Mouse (Mus musculus) layer of hippocampus, adult 9-10 months (tissue): Measurements from ENCODE around the gene Lrp10.

Source experiments
- DNase-seq: peaks from one replicate; pipeline ENCODE4 v3.0.0; 2022; ENCODE audit warnings: low spot score

Gene Lrp10

DNA sequence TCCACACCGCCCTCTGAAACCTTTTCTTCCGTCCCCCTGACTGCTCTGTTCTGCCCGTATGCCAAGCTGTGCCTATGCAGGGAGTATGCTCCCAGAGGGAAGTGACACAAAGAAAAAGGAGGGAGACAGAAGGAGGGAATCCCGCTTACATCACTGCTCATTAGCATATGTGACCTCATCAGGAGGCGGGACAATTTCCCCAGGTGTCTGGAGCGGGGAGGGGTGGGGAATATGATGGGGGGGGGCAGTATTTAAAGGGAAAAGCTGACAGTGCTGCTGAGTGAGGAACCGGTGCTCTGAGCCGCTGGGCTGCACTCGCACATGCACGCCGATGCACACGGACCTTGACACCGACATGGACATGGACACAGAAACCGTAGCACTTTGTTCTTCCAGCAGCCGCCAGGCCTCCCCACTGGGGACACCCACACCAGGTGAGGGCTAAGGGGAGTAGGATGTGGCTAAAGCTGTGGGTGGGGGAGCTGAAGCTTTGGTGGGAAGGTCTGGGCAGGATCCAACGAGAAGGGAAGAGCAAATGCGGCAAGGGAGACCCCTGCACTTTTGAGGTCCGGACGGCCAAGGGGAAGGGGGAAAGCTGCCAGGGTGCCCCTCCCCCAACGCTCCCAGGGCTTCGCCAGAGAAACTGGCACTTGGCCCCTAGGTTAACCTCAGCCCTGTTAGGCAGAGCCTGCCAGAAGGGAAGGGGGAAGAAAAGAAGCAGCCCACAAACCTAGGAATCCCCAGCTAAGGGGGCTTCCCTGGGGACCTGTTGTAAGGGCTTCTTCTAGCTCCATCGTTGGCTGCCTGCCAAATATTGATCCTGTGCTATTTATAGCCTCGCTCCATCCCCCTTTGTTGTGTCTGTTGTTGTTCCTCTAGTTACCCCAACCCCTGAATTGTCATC lies 12.3 kb downstream of the Lrp10 start, which contains the start of gene Rem2:
Rem2 (plus strand) TSS at position 160 of the 904 bp plus-strand sequence.
- no peak for DNase-seq

DNA sequence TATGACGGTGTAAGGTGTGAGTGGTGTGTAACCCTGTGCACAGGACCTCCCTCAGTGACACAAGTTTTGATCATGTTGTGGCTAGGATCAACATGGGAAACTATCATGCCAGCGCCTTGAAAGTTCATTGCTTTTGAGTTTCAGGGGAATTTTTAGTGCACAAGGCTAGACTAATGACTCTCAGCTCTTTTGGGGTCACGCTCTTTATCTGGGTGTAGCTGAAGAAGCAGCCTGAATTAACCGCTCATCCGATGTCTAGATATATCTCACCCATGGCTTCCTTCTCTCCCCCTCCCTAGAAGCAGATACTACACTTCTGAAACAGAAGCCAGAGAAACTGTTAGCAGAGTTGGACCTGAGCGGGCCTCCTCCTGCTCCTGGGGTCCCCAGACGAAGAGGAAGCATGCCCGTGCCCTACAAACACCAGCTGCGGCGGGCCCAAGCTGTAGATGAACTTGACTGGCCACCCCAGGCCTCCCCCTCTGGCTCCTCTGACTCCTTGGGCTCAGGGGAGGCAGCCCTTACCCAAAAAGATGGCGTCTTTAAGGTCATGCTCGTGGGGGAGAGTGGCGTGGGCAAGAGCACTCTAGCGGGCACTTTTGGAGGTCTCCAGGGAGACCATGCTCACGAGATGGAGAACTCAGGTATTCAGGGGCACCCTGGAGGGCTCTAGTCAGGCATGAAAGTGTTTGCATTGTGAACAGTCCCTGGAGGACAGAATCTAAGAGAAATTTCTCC lies 13.4 kb downstream of the Lrp10 start:
- DNase-seq = no peak

DNA sequence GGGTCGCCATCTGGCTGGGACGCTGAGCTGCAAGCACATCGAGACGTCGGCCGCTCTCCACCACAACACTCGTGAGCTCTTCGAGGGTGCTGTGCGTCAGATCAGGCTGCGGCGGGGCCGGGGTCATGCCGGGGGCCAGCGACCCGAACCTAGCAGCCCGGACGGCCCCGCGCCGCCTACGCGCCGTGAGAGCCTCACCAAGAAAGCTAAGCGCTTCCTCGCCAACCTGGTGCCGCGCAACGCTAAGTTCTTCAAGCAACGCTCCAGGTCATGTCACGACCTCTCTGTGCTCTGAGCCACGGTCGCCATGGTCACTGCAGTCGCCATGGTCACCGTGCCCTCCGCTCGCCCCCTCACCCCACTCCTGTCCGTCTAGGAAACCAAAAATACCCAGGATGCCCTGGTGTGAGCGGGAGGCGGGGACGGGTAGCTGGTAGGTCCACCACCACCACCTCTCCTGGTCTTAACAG lies 15.5 kb downstream of the Lrp10 start:
- DNase-seq = no peak

DNA sequence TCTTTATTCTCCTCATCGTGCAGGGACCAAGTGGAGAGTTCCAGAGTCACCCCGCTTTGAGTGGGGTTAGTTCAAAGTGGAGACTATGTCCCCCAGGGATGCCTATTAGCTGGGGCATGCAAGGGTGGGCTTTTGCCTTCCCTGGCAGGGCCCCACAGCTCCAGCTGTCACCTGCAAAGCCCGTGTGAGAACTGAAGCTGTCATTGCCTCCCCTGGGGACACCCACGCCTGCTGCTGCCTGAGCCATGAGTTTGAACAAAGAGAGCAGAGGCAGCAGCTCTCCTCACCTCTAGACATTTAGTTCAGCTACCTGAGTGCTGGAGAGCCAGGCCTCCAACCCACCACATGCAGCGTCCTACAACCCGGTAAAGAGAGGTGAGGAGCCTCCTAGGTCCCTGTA lies 16.7 kb downstream of the Lrp10 start:
- no peak for DNase-seq

DNA sequence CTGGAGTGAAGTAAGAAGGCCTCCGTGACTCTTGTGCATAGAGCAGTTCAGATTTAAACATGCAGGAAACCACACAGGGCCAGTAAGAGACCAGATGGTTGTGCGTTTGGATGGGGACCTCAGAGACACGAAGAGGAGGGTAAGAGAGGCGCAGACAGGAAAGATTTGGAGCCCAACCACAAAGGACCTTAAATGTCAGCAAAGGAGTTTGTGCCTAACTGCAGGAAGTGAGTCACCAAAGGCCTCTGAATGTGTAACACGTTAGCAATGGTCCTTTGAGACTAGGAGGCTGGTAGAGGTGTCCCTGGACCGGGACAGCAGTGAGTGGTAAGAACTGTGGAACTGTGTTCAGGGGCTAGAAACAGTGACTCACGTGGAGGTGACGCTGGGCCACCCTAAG lies 17.5 kb downstream of the Lrp10 start:
- no peak for DNase-seq

DNA sequence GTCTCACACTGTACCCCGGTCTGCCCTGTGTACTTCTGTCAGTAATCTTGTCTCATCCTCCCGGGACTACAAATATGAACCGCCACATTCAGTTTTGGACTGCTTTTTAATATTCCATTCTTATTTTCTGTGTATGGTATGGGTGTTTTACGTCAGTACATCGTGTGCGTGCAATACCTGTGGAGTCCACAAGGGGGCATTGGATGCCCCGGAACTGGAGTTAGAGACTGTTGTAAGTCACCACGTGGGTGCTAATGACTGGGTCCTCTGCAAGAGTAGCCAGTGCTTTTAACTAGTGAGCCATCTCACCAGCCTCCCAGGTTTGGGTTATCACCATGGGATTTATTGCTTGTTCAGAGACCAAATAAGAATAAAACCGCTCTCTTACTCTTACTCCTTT lies 18.6 kb downstream of the Lrp10 start:
- DNase-seq = no peak

DNA sequence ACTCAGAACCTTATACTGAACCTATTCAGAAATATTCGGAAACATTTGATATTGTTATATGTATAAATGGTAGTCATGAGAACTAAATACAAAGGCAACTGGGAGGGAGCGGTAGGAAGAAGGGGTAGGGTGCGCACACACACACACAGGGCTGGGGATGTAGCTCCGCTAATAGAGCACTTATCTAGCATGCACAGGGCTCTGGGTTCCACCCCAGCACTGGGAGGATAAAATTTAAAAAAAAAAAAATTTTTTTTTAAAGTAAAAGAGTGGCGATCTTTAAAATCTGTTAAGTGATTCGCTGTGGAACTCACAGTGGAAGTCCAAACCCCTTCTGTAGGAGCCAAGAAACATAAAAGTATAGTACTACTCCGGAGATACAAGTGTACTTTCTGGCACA lies 22.0 kb downstream of the Lrp10 start:
- DNase-seq = no peak

DNA sequence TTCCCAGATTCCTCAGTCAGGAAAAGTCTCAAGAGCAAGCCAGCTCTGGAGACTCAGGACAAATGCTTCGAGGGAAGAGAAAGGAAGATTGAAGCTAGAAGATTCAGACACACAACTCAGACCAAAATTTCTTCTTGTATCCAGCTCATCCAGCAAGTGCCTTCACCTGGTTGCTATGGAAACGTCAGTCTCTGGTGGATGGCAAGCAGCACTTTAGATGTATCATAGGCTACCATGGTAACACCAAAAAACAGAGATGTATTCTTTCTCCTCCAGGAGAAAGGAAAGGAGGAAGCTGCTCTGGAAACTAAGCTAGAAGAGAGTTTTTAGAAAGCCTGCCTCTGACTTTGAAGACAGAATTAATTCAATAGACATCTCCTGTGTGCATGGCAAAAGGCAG lies 23.8 kb downstream of the Lrp10 start:
- DNase-seq = no peak

DNA sequence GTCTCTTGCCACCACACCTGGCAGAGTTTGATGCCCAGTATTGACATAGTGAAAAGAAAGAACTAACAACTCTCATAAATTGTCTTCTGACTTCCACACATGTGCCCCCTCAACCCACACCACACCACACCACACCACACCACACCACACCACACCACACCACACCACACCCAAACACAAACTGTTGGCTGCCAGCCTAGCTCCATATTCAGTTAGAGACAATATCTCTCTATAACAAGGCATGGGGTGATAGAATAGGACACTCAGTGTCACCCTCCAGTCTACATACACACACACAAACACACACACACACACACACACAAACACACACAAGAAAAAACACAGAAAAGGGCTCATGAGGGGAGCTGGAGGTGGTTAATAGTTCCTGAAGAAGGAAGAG lies 24.4 kb downstream of the Lrp10 start:
- no peak for DNase-seq

DNA sequence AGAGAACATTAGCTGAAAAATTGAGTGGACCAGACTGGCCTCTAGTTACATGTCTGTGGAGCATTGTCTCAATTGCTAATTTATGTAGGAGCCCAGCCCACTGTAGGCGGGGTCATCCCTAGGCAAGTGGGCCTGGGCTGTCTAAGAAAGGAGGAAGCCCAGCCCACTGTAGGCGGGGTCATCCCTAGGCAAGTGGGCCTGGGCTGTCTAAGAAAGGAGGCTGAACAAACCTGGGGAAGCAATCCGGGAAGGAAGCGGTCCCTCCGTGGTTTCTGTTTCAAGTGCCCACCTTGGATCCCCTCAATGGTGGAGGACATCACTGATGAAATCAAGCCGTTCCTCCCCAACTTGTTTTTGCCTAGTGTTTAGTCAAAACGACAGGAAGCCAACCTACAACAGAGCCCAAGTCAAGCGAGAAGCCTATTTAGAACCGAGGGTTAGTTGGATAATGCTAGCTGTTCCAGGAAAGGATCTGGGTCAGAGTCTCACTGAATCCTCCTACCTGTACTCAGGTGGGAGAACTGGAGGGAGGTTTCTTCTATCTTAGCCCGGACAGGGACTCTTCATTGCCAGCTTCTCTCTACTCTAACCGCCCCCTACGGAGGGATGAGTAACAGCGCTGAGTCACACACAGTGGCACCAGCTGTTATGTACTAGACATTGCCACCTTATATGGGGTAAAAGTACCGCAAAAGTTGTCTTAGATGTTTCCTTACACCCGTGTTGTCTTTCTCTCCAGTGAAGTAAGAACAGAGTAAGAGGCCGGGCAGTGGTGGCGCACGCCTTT lies 28.6 kb downstream of the Lrp10 start:
- no peak for DNase-seq

DNA sequence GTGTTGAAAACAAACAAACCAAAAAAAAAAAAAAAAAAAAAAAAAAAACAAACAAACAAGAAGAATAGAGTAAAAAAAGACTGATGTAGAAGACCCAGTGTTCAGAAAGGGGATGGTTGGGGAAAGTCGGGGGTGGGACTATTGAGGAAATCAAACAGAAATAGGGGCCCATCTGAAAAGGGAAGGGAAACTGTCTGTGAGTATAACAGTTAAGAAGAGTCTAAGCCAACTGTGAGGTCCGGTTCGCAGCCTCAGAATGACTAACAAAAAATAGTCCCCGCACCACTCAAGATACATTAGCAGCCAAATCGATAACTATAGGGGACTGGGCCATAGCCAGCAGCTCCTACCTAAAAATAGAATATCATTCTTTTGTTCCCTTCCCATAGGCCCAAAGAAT lies 29.3 kb downstream of the Lrp10 start:
- no peak for DNase-seq

DNA sequence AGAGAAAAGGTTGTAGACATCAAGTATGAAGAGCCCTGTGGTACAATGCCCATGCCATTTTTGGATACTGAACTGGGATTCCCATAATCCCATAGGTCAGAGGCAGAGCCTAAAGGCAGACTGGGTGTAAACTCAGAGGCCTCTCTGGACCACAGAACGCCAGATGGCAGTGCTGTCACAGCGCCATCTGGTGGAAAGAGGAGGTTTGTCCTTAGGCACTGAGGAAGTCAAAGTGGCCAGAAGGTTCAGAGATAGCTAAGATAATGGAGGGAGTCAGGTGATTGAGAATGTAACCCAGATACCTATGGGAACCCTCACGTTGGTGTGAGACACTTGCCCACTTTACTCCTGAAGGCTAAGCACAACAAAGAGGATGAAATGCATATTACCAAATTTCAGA lies 30.3 kb downstream of the Lrp10 start:
- no peak for DNase-seq

DNA sequence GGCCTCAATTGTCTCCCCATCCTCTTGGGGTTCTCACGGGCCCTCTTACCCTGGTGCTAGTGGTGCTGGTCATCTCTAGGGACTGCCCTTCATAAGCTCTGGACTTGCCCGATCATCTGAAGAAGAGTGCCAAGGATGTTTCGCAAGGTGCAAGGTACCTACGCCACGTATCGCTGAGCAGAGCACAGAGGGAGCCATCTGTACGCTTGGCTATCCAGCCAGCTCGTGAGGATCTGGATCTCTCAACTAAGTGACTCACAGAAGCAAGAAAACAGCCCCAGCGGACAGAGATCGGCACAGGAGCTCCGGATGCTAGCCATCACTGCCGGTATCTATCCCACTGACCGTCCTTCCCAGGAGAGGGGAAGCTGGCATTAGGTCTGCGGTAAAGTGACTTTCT lies 32.8 kb downstream of the Lrp10 start:
- no peak for DNase-seq

DNA sequence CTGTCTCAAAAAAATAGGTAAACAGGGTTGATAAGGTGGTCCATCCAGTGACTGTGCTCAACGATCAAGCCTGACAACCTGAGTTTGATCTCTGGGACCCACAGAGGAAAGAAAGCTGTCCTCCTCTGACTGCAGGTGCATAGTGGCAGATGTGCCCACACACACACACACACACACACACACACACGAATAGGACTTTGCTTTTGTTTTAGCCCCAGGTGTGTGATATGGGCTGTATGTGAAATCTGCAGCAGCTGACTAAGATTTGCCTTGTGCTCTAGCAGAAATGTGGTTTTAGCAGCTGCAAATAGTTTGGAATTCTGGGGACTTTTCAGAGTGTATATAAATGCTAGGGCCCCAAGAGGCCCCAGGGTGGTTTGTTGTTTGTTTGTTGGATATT lies 35.4 kb downstream of the Lrp10 start:
- DNase-seq = no peak

DNA sequence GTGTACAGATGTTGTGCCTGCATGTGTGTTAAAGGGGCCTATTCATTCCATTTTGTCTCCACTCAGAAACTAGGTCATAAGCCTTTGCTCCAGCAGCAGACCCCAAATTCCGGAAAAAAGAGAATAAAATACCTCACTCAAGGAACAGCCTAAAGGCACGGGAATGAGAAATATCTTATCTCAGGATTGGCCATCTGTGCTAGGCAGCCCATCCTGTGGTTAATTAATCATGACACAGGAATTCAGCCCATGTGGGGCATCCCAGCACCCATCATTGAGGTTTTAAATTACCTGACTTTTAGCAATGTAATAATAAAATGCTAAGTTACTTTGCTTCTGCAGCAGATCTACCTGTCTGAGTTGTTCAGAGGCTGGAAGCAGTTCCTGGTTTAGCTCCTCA lies 37.4 kb downstream of the Lrp10 start:
- no peak for DNase-seq

DNA sequence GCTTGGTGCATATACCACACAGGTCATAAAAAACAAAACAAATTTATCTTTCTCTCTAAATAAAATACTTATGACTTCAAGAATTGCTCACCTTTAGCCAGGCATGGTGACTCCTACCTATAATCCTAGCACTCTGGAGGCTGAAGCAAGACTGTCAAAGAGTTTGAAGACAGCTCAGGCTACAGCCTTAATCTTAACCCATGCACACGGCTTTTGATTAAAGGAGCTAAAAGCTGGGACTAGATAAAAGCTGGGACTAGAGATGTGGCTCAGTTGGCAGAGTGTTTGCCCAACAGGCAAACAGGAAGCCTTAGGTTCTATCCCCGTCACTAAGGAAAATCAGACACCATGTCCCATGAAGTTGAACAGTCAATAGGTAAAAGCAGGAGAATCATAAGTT lies 39.2 kb downstream of the Lrp10 start:
- no peak for DNase-seq

DNA sequence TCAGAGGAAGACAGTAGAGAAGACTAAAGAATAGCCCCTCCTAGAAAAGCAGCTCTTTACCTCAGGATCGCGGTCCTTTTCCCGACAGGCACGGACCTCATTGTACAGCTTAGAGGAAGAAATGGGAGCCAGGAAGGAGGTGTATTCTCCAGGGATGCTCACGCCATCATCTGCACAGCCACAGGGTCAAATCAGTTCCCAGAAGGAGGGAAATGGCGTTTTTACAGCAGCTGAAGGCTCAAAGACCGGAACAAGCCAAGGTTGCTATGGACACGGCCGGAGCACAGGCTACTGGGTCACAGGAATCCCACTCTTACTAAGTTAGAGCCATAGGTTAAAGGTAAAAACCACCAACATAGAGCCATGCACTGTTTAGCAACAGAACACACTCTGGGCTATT lies 45.8 kb downstream of the Lrp10 start:
- DNase-seq = no peak

DNA sequence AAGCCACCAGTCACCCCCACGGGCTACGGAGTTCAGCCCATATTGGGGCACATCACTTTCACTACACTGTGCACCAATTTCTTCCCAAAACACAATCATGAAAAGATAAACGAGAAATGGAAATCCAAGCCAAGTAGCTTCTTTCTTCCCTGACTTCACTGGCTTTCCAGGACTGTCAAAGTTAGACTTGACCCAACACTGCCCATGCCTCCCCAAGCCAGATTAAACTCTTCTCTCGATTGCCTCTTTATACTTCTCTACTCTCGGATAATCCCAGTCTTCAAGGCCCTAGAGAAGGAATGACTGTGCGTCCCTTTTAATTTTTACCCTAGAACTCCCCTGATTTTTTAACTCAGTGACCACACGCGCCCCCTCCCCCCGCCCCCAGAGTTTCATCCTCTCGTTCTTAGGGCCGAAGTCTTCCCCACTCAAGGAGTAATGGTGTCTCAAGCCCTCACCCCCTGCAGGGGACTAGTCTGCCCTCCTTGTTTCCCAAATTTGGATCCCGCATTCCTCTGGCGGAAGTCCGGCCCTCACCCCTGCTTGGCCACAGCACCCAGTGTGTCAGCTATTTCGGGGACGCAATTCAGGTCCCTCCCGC lies 52.9 kb downstream of the Lrp10 start:
- DNase-seq = no peak
